In the genomic region with DNA sequence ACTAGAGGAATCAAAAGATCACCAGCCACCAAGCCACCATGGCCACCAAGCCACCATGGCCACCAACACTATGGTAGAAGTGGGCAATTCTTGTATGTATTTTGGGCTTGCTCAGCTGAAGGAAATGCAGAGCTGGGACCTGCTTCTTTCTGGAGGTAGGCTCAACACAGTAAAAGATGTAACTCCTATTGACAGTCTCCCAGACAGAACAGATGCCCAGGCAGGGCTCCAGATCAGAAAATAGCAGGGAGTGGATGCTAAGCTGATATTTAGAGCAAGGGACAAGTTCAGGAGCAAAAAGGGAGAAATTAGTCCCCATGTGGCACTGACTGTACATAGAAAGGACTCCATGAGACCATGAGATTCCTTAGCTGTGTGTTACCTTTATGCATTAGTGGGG, we compare ENCODE assay signal across 17 mouse cellular contexts.
DNase-seq lines count a peak whose midpoint lies in the region; TF ChIP-seq lines count a peak whose summit lies in the region.
"Had no signal": no experiment of that assay in that cellular context is flagged by ENCODE, and none has a peak within 500 bp of the region (broad histone marks: within the 10 kb centered on the region; RNA-seq: fewer than 3 reads in every experiment).

No protein-coding gene starts in this region.

- no peak overlapping the region for H3K4me3 ChIP-seq in cerebellum, adult 2 months (replicated peaks; ENCODE audit: insufficient read depth, low read depth, low read length)
- H3K4me3 ChIP-seq: forebrain, embryonic 15.5 days; heart, embryonic 15.5 days; hindbrain, embryonic 15.5 days; limb, embryonic 13.5 days; midbrain, embryonic 15.5 days; neural tube, embryonic 13.5 days had no signal

- TF ChIP-seq POLR2A in cerebellum, adult 2 months (IDR thresholded peaks at IDR 0.05; ENCODE audit: borderline replicate concordance, insufficient read depth, low read length) = no peak

- intact Hi-C loops in left cerebral cortex, postnatal 4 days (cut with DNase I) = no loop called here

- peak; percentile 69 to 84 for DNase-seq in cerebellum, adult 2 months
- DNase-seq in cerebellum, postnatal 14 days = peak; percentile 81 to 89
- DNase-seq in layer of hippocampus, adult 8-10 months (ENCODE audit: low spot score in 2 of 2) = peak; percentile 30 to 45
- DNase-seq in left cerebral cortex, postnatal 4 days = peak; percentile 13
- no peak for DNase-seq in kidney, adult 11 months
- DNase-seq in MN1 (ENCODE audit: low spot score) = no peak
- DNase-seq in gastrocnemius, postnatal 4 days (ENCODE audit: low spot score in 2 of 2) = no peak
- DNase-seq: kidney, adult 2 months; kidney, postnatal 4 days; thymus, postnatal 25 days had no signal

- peaks cover 8% of the 10 kb centered on the region for H3K4me1 ChIP-seq in cerebellum, adult 2 months (ENCODE audit: control insufficient read depth, insufficient read depth, low read length)
- H3K4me1 ChIP-seq: forebrain, embryonic 15.5 days; heart, embryonic 15.5 days; hindbrain, embryonic 15.5 days; limb, embryonic 13.5 days; midbrain, embryonic 15.5 days; neural tube, embryonic 13.5 days had no signal

- no peaks in the 10 kb centered on the region for H3K27me3 ChIP-seq in cerebellum, adult 2 months (ENCODE audit: control insufficient read depth, insufficient read depth, low read length)
- H3K27me3 ChIP-seq: forebrain, embryonic 15.5 days; heart, embryonic 15.5 days; hindbrain, embryonic 15.5 days; limb, embryonic 13.5 days; midbrain, embryonic 15.5 days; neural tube, embryonic 13.5 days had no signal

- H3K27ac ChIP-seq in cerebellum, adult 2 months (ENCODE audit: insufficient read depth, low read length) = no peak overlapping the region
- H3K27ac ChIP-seq: forebrain, embryonic 15.5 days; heart, embryonic 15.5 days; hindbrain, embryonic 15.5 days; limb, embryonic 13.5 days; macrophage; midbrain, embryonic 15.5 days; neural tube, embryonic 13.5 days had no signal

- TF ChIP-seq CTCF in cerebellum, adult 2 months (IDR thresholded peaks at IDR 0.05; ENCODE audit: borderline replicate concordance, insufficient read depth, low read depth, low read length) = no peak

Comparison
In these comparisons a context has a peak if more than half of its experiments do, and no peak if none do; other contexts are left out.
1. DNase-seq: peak in cerebellum, adult 2 months (2 of 2), cerebellum, postnatal 14 days (2 of 2), layer of hippocampus, adult 8-10 months (2 of 2) and left cerebral cortex, postnatal 4 days (single experiment); none in kidney, adult 11 months (single experiment), MN1 (single experiment) and gastrocnemius, postnatal 4 days (0 of 2).